Mouse (Mus musculus) ovary, postnatal 14 days (tissue): ENCODE data around the gene Hist3h2a.

Source experiments
- DNase-seq: peaks from one replicate; pipeline ENCODE4 v3.0.0; 2022; ENCODE audit warnings: low spot score

The Hist3h2a gene

GRCm38 (mm10) chr11:58993091-58993670 lies 38.7 kb downstream of the Hist3h2a start:
- DNase-seq: no peak

DNA sequence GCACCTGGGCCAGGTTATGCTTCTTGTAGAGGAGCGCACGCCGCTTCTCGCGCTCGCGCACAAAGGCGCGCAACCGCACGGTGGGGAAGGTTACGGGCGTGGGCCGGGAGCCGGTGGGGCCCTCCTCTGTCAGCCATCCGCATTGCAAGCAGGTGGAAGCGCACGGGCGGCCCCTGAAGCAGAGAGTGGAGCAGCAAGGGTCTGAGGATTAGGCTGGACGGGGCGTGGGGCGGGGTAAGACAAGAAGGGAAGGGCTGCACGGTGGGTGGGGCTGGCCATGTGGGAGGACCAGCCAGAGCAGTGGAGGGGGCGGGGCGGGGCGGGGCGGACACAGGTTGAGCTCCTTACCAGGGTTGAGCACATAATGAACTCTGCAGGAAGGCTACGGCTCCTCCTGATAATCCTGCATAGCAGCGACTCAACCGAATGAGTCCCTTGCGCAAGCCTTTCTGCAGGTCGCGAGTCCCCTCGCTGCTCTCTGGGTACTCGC lies 39.9 kb downstream of the Hist3h2a start:
- no peak for DNase-seq

DNA sequence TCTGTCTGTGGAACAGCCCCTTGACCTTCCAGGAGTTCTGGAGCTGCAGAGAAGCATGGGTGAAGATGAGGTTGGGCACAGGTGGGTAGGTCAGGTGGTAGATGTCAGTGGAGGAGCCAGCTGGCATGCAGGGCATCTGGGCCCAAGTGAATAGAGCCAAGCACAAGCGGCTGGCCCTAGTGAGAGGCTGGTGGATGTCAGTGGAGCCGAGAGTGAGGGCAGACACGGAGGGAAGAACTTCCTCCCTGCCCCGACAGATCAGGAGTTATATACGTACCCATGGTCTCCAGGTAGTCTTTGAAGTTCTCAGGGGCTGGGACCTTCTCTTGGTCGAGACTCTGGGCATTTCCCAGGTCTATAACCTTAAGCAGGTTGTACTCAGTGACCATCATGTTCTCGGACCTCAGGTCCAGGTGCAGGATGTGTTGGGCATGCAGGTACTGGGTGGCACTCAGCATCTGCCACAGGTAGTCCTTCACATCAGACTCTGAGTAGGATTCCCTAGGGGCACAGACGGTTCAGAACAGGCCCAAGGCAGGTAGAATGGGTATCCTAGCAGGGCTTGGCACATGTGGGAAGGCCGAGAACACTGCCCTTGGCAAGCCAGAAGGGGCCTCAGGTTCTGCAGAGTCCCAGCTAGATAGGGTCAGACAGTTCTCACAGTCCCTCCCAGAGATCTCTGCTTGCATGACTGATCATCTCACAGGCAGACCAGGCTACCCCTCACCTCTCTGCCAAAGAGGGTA lies 40.7 kb downstream of the Hist3h2a start:
- no peak for DNase-seq

DNA sequence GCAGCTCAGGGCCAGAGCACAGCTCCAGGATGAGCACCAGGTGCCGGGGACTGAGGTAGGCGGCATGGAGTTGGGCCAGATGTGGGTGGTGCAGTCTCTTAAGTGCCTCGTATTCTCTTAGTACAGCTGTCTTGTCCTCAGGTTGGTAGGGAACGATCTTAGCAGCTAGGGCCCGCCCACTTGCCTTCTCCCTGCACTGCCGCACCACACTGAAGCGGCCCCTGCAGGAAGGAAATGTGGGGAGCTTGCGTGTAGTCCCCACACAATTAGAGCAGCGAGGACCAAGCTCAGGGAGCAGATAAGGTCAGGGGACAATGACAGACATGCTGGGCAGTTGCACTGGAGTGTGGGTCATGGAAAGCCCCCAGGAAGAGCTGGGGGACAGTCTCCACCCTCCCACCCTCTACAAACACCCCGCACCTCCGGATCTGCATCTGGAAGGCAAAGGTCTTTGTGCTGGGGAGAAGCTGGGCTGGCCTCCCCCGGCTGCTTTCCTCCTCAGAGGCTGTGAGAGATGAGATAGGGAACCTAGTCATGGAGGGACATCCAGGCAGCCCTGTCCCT lies 41.4 kb downstream of the Hist3h2a start:
- DNase-seq: no peak

DNA sequence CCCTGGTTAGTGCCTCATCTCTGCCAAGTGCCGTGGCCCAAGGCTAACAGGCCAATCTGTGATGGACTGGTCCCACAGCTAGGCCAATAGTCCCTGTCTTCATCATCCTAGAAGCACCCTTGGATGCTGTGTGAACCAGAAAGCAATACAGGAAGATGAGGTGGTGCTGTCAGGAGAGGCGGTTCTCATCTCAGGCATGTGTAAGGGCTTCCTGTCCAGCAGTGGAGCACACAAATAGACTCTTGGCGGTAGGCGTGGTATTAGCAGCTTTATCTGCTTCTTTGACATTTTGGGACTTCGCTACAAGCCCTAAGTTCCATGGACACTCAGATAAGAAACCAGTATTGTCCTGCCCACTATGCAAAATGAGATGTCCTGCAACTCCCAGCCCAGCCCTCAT lies 43.1 kb downstream of the Hist3h2a start:
- DNase-seq: no peak

GRCm38 (mm10) chr11:58999158-58999557 lies 44.7 kb downstream of the Hist3h2a start:
- no peak for DNase-seq

- no peak for DNase-seq
These were observed 45.3 kb downstream of the Hist3h2a start for GRCm38 (mm10) chr11:58999830-59000229.

DNA sequence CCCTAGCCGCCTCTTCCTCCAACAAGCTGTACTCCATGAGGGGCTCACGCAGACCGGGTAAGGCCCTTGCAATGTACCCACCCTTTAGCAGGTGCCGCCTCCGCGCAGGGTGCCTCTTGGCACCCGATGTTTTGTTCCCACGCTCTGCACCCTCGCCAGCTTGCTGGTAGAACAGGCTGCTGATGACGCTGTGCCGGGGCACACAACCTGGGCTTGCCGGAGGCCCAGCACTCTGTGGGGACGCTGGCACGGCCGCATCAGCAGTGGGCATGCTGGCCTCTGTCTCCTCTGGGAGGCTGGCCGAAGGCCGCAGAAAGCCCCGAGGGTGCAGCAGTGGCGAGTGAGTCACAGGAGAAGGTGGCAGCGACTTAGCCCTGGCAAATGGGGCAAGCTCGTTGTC lies 46.1 kb downstream of the Hist3h2a start:
- no peak for DNase-seq

DNA sequence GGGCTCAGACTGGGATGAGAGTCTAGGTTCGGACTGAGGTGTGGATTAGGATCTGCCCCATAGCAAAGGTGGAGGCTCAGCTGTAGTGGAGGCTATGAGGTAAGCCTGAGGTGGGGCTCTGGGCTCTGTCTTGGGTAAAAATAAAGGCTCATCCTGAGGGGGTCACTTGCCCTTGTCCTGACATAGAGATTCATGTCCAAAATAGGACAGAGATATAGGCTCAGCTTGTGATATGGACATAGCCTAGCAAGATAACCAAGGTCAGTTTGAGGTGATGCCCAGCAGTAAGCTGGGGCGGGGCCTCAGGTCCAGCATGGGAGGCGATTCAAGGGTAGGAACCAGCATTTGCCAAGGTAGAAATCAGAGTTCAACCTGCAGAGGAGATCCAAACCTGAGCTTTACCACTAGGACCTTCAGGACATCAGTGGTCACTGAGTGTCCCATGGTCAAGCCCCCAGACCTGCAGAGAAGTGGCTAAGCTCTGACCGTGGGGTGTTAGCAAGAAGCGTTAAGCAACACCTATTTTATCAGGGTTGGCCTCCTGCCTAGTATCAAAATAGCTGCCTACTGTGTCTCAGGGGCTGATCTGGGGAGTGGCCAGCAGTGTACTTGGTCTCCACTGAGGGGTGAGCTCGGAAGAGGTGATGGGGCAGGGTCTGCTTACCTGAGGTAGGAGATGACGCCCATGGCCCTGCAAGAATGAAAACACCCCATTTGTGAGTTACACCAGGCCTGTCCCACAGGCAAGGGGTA lies 48.0 kb downstream of the Hist3h2a start:
- DNase-seq: no peak
